Mouse (Mus musculus): ENCODE measurements around the gene Ccl5. TPM values are rescaled to one million over a fixed set of nuclear protein-coding genes. Genes with fewer than 3 reads are reported as not detected.

Ccl5 gene
- polyA plus RNA-seq (2015; fragmentation: Nextera tagmentation; extraction: Ambion mirVana) = not detected in 2 replicates

GRCm38 (mm10) chr11:83530360-83530759, at the start of gene Ccl5:
Ccl5 (minus strand) TSS chr11:83530518.
- Histone ChIP-seq H3K36me3 (ENCODE audit: control insufficient read depth, insufficient read depth, low read length) (no peaks in the 10 kb centered on the region; the same call in 1 of the 2 replicates), H3K4me2 (ENCODE audit: low read length) (no peak within 1 kb of the TSS), H3K27me3 (ENCODE audit: control insufficient read depth, insufficient read depth, low read depth, low read length) (no peaks in the 10 kb centered on the region), H3K9ac (ENCODE audit: low read depth, low read length) (no peak within 1 kb of the TSS), H3K9me3 (replicated peaks; ENCODE audit: control insufficient read depth, low read length, poor library complexity, severe bottlenecking) (no peaks in the 10 kb centered on the region), H3K4me1 (ENCODE audit: control insufficient read depth, insufficient read depth, low read length) (no peaks in the 10 kb centered on the region), H3K4me3 (ENCODE audit: low read depth, low read length) (no peak within 1 kb of the TSS), H3K27ac (ENCODE audit: low read length) (no peak within 1 kb of the TSS)
- ATAC-seq = no peak
- WGBS = 87% methylated on average over 5 of the region's 5 CpGs

GRCm38 (mm10) chr11:83578999-83579398, 48.7 kb upstream of the Ccl5 start:
- no peaks in the 10 kb centered on the region for H3K36me3 ChIP-seq (ENCODE audit: control insufficient read depth, insufficient read depth, low read length)
- H3K4me2 ChIP-seq (ENCODE audit: low read length) = no peak overlapping the region
- no peak overlapping the region for H3K27ac ChIP-seq (ENCODE audit: low read length)
- ATAC-seq = no peak
- H3K27me3 ChIP-seq (ENCODE audit: control insufficient read depth, insufficient read depth, low read depth, low read length) = no peaks in the 10 kb centered on the region
- H3K4me3 ChIP-seq (ENCODE audit: low read depth, low read length) = no peak overlapping the region
- WGBS = 80% methylated on average over 3 of the region's 3 CpGs
- no peak overlapping the region for H3K9ac ChIP-seq (ENCODE audit: low read depth, low read length)
- H3K4me1 ChIP-seq (ENCODE audit: control insufficient read depth, insufficient read depth, low read length) = no peaks in the 10 kb centered on the region
- no peaks in the 10 kb centered on the region for H3K9me3 ChIP-seq (replicated peaks; ENCODE audit: control insufficient read depth, low read length, poor library complexity, severe bottlenecking)

- Histone ChIP-seq H3K4me3 (ENCODE audit: low read depth, low read length) (no peak within 1 kb of the TSS), H3K4me1 (ENCODE audit: control insufficient read depth, insufficient read depth, low read length) (no peaks in the 10 kb centered on the region), H3K9me3 (replicated peaks; ENCODE audit: control insufficient read depth, low read length, poor library complexity, severe bottlenecking) (no peaks in the 10 kb centered on the region), H3K27ac (ENCODE audit: low read length) (no peak within 1 kb of the TSS), H3K4me2 (ENCODE audit: low read length) (no peak within 1 kb of the TSS), H3K27me3 (ENCODE audit: control insufficient read depth, insufficient read depth, low read depth, low read length) (no peaks in the 10 kb centered on the region), H3K9ac (ENCODE audit: low read depth, low read length) (no peak within 1 kb of the TSS), H3K36me3 (ENCODE audit: control insufficient read depth, insufficient read depth, low read length) (no peaks in the 10 kb centered on the region)
- 49% methylated on average over 2 of the region's 2 CpGs for WGBS
- no peak for ATAC-seq
Observed at GRCm38 (mm10) chr11:83578186-83578760, 48.0 kb upstream of the Ccl5 start, which contains the start of gene Ccl9. Ccl9 (minus strand) TSS chr11:83578636.

- no peaks in the 10 kb centered on the region for H3K27me3 ChIP-seq (ENCODE audit: control insufficient read depth, insufficient read depth, low read depth, low read length)
- WGBS = 85% methylated on average over 4 of the region's 4 CpGs
- H3K36me3 ChIP-seq (ENCODE audit: control insufficient read depth, insufficient read depth, low read length) = no peaks in the 10 kb centered on the region
- no peak overlapping the region for H3K4me2 ChIP-seq (ENCODE audit: low read length)
- no peak overlapping the region for H3K27ac ChIP-seq (ENCODE audit: low read length)
- H3K9ac ChIP-seq (ENCODE audit: low read depth, low read length) = no peak overlapping the region
- no peaks in the 10 kb centered on the region for H3K4me1 ChIP-seq (ENCODE audit: control insufficient read depth, insufficient read depth, low read length)
- H3K4me3 ChIP-seq (ENCODE audit: low read depth, low read length) = no peak overlapping the region
- no peak for ATAC-seq
- H3K9me3 ChIP-seq (replicated peaks; ENCODE audit: control insufficient read depth, low read length, poor library complexity, severe bottlenecking) = no peaks in the 10 kb centered on the region
Observed at GRCm38 (mm10) chr11:83576927-83577555, 46.7 kb upstream of the Ccl5 start.

- no peak overlapping the region for H3K27ac ChIP-seq (ENCODE audit: low read length)
- H3K4me3 ChIP-seq (ENCODE audit: low read depth, low read length) = no peak overlapping the region
- no peaks in the 10 kb centered on the region for H3K27me3 ChIP-seq (ENCODE audit: control insufficient read depth, insufficient read depth, low read depth, low read length)
- no peaks in the 10 kb centered on the region for H3K9me3 ChIP-seq (replicated peaks; ENCODE audit: control insufficient read depth, low read length, poor library complexity, severe bottlenecking)
- WGBS = 76% methylated on average over 9 of the region's 9 CpGs
- no peaks in the 10 kb centered on the region for H3K4me1 ChIP-seq (ENCODE audit: control insufficient read depth, insufficient read depth, low read length)
- H3K36me3 ChIP-seq (ENCODE audit: control insufficient read depth, insufficient read depth, low read length) = no peaks in the 10 kb centered on the region
- no peak overlapping the region for H3K4me2 ChIP-seq (ENCODE audit: low read length)
- no peak overlapping the region for H3K9ac ChIP-seq (ENCODE audit: low read depth, low read length)
- no peak for ATAC-seq
Observed at GRCm38 (mm10) chr11:83572834-83573233, 42.5 kb upstream of the Ccl5 start.

- Histone ChIP-seq H3K9me3 (replicated peaks; ENCODE audit: control insufficient read depth, low read length, poor library complexity, severe bottlenecking) (no peaks in the 10 kb centered on the region), H3K27ac (ENCODE audit: low read length) (no peak overlapping the region), H3K4me1 (ENCODE audit: control insufficient read depth, insufficient read depth, low read length) (no peaks in the 10 kb centered on the region), H3K9ac (ENCODE audit: low read depth, low read length) (no peak overlapping the region), H3K27me3 (ENCODE audit: control insufficient read depth, insufficient read depth, low read depth, low read length) (no peaks in the 10 kb centered on the region), H3K4me2 (ENCODE audit: low read length) (no peak overlapping the region), H3K4me3 (ENCODE audit: low read depth, low read length) (no peak overlapping the region), H3K36me3 (ENCODE audit: control insufficient read depth, insufficient read depth, low read length) (no peaks in the 10 kb centered on the region)
- ATAC-seq = no peak
- WGBS = 92% methylated on average over 8 of the region's 8 CpGs
Observed at GRCm38 (mm10) chr11:83572223-83572622, 41.9 kb upstream of the Ccl5 start.

GRCm38 (mm10) chr11:83570189-83570588, 39.9 kb upstream of the Ccl5 start:
- no peaks in the 10 kb centered on the region for H3K27me3 ChIP-seq (ENCODE audit: control insufficient read depth, insufficient read depth, low read depth, low read length)
- no peak overlapping the region for H3K9ac ChIP-seq (ENCODE audit: low read depth, low read length)
- no peaks in the 10 kb centered on the region for H3K36me3 ChIP-seq (ENCODE audit: control insufficient read depth, insufficient read depth, low read length)
- ATAC-seq = no peak
- 83% methylated on average over 2 of the region's 2 CpGs for WGBS
- no peaks in the 10 kb centered on the region for H3K9me3 ChIP-seq (replicated peaks; ENCODE audit: control insufficient read depth, low read length, poor library complexity, severe bottlenecking)
- H3K4me2 ChIP-seq (ENCODE audit: low read length) = no peak overlapping the region
- H3K4me1 ChIP-seq (ENCODE audit: control insufficient read depth, insufficient read depth, low read length) = no peaks in the 10 kb centered on the region
- no peak overlapping the region for H3K27ac ChIP-seq (ENCODE audit: low read length)
- H3K4me3 ChIP-seq (ENCODE audit: low read depth, low read length) = no peak overlapping the region

- Histone ChIP-seq H3K9me3 (replicated peaks; ENCODE audit: control insufficient read depth, low read length, poor library complexity, severe bottlenecking) (no peaks in the 10 kb centered on the region), H3K4me2 (ENCODE audit: low read length) (no peak overlapping the region), H3K4me3 (ENCODE audit: low read depth, low read length) (no peak overlapping the region), H3K36me3 (ENCODE audit: control insufficient read depth, insufficient read depth, low read length) (no peaks in the 10 kb centered on the region), H3K27me3 (ENCODE audit: control insufficient read depth, insufficient read depth, low read depth, low read length) (no peaks in the 10 kb centered on the region), H3K9ac (ENCODE audit: low read depth, low read length) (no peak overlapping the region), H3K4me1 (ENCODE audit: control insufficient read depth, insufficient read depth, low read length) (no peaks in the 10 kb centered on the region), H3K27ac (ENCODE audit: low read length) (no peak overlapping the region)
- WGBS = 93% methylated on average over 7 of the region's 7 CpGs
- no peak for ATAC-seq
Observed at GRCm38 (mm10) chr11:83569249-83569648, 38.9 kb upstream of the Ccl5 start.

- no peak overlapping the region for H3K4me3 ChIP-seq (ENCODE audit: low read depth, low read length)
- no peaks in the 10 kb centered on the region for H3K27me3 ChIP-seq (ENCODE audit: control insufficient read depth, insufficient read depth, low read depth, low read length)
- no peak overlapping the region for H3K9ac ChIP-seq (ENCODE audit: low read depth, low read length)
- no peaks in the 10 kb centered on the region for H3K36me3 ChIP-seq (ENCODE audit: control insufficient read depth, insufficient read depth, low read length)
- ATAC-seq = no peak
- H3K4me1 ChIP-seq (ENCODE audit: control insufficient read depth, insufficient read depth, low read length) = no peaks in the 10 kb centered on the region
- no peak overlapping the region for H3K4me2 ChIP-seq (ENCODE audit: low read length)
- WGBS = 94% methylated on average over 3 of the region's 3 CpGs
- H3K9me3 ChIP-seq (replicated peaks; ENCODE audit: control insufficient read depth, low read length, poor library complexity, severe bottlenecking) = no peaks in the 10 kb centered on the region
- no peak overlapping the region for H3K27ac ChIP-seq (ENCODE audit: low read length)
Observed at GRCm38 (mm10) chr11:83568786-83569185, 38.5 kb upstream of the Ccl5 start.
